Mouse (Mus musculus): ENCODE measurements around the gene Wdr95. TPM values are rescaled to one million over a fixed set of nuclear protein-coding genes. Genes with fewer than 3 reads are reported as not detected.

Gene Wdr95
- total RNA-seq (2023): not detected in 2 replicates

GRCm38 (mm10) chr5:149527999-149528729 lies at the start of gene Wdr95:
Wdr95 (plus strand) TSS chr5:149528679.

DNA sequence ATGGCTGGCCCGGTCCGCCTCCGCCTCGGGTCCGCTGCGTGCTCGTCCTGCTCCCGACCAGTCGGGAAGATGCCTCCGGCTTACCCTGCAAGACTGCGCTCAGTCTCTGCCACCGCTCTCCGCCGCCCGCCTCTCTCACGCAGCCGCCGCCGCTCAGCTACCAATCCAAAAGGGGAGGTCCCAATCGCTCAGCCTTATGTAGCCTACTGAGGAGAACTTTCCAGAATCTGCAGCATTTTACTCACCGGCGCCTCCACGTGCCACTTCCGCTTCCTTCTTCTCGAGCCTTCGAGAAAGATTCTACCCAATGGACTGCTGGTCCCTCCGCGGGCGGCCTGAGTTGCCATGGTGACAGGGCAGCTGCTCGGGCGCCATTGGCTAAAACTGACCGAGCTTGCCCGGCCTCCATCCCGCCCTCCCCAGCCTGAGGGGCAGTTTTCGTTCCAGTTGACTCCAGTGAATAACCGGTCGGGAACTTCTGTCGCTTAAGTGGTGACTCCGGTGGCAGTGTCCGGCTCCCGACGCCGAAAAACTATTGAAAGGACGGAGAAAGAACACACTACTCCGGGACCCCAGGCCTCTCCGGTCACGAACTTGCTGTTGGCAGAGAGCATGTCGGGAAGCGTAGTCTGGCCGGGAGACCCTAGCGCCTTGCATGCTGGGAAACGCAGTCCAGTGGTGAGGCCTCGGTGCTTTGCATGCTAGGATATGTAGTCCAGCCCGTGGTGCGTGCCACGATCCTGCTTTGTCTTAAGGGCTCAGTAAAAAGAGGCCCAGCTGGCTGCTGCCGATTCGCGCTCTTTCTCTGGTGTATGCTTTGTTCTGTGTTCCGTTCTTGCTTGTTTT lies 107.8 kb downstream of the Wdr95 start, which contains the start of gene Hsph1:
TSS of gene Hsph1 (minus strand) at position 302 of the 846 bp plus-strand sequence.

Other genes with a start within 250 kb of the Wdr95 start
- gene Medag, start 116.9 kb upstream of the Wdr95 start, total RNA-seq (2023): not detected in 2 replicates
- gene Tex26, start 89.0 kb upstream of the Wdr95 start, total RNA-seq (2023): not detected in 2 replicates
- gene Hsph1, start 107.7 kb downstream of the Wdr95 start, total RNA-seq (2023): 12.8 and 15.2 TPM in 2 replicates
- gene B3glct, start 149.6 kb downstream of the Wdr95 start, total RNA-seq (2023): 1.8 and 2.7 TPM in 2 replicates